Mouse (Mus musculus) embryonic facial prominence, embryonic 11.5 days (tissue): ENCODE measurements around the gene Dlgap1. TPM values are rescaled to one million over a fixed set of nuclear protein-coding genes. Genes with fewer than 3 reads are reported as not detected.

Experiments used
- ATAC-seq: fragments of 200-750 bp; cut with Nextera tagmentation; replicated peaks from 2 replicates; pipeline ENCODE4 v1.8.0; 2017; ENCODE audit warnings: low read depth; ENCODE audit not compliant: insufficient number of reproducible peaks, low FRiP score, low TSS enrichment
- DNase-seq: peaks from one replicate; pipeline ENCODE4 v3.0.0-alpha.2; 2015; ENCODE audit warnings: low spot score
- H3K27ac ChIP-seq: fragments of 300-500 bp; sonication (generic); replicated peaks from 2 replicates; pipeline ENCODE4 v1.5.1; 2014; ENCODE audit warnings: mild to moderate bottlenecking, low read depth, low read length, control low read depth
- H3K27me3 ChIP-seq: fragments of 300-500 bp; sonication (generic); 2 replicates; pipeline ENCODE4 v1.6.1; 2014; ENCODE audit warnings: mild to moderate bottlenecking, low read length, moderate library complexity, mixed read lengths; ENCODE audit not compliant: control insufficient read depth, insufficient read depth
- H3K36me3 ChIP-seq: fragments of 300-500 bp; sonication (generic); replicated peaks from 2 replicates; pipeline ENCODE4 v1.6.1; 2014; ENCODE audit warnings: low read depth, mild to moderate bottlenecking, low read length, moderate library complexity, mixed read lengths; ENCODE audit not compliant: control insufficient read depth, insufficient read depth
- H3K4me1 ChIP-seq: fragments of 300-500 bp; sonication (generic); 2 replicates; pipeline ENCODE4 v1.6.1; 2014; ENCODE audit warnings: low read length, mixed read lengths; ENCODE audit not compliant: control insufficient read depth, insufficient read depth
- H3K4me2 ChIP-seq: fragments of 300-500 bp; sonication (generic); 2 replicates; pipeline ENCODE4 v1.6.1; 2014; ENCODE audit warnings: low read depth, mild to moderate bottlenecking, control low read depth, low read length, moderate library complexity
- H3K4me3 ChIP-seq: fragments of 300-500 bp; sonication (generic); 2 replicates; pipeline ENCODE4 v1.5.1; 2014; ENCODE audit warnings: low read depth, low read length, control low read depth
- H3K9ac ChIP-seq: fragments of 300-500 bp; sonication (generic); replicated peaks from 2 replicates; pipeline ENCODE4 v1.6.1; 2014; ENCODE audit warnings: mild to moderate bottlenecking, control low read depth, low read length
- H3K9me3 ChIP-seq: fragments of 300-500 bp; sonication (generic); replicated peaks from 2 replicates; pipeline ENCODE4 v1.6.1; 2016; ENCODE audit warnings: mild to moderate bottlenecking, low read length, inconsistent platforms, mixed read lengths; ENCODE audit not compliant: control insufficient read depth
- WGBS: fragments of 180-500 bp; shearing (Covaris S2); extraction: QIAGEN DNeasy Blood & Tissue Kit; methylation state at CpG from one replicate; pipeline ENCODE4 v1.1.7; 2014; 5-methylcytosine and 5-hydroxymethylcytosine counted together
- polyA plus RNA-seq: library from polyadenylated mRNA; unstranded; fragments of >200 nt; fragmentation: Nextera tagmentation; extraction: Ambion mirVana; gene quantifications from 2 replicates; pipeline ENCODE4 v1.2.1, GENCODE M21; 2014

Gene Dlgap1
- polyA plus RNA-seq, 1 experiment from 2014 or later = 2.4 TPM

DNA sequence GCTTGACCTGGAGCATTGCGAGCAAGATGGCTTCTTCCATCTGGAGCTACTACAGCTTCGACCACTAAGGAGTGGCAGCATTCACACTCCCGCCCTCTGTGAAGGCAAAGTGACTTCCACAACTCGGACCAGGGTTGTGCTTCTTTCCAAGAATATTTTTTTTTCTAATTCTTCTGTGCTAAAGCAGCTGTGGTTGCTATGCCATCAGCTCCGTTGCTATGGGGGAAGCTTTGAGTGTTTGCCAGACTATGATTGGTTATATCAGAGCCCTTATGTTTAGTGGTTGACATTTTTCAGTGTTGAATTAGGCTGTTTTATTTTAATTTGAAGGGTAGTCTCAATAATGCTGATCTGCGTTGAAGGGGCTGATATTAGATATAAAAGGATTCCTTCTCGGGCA lies 325.2 kb downstream of the Dlgap1 start:
- DNase-seq = no peak
- Histone ChIP-seq H3K9ac (no peak overlapping the region), H3K27ac (no peak overlapping the region), H3K4me2 (no peak overlapping the region), H3K27me3 (no peaks in the 10 kb centered on the region), H3K4me1 (no peaks in the 10 kb centered on the region), H3K4me3 (no peak overlapping the region), H3K36me3 (no peaks in the 10 kb centered on the region), H3K9me3 (no peaks in the 10 kb centered on the region)
- 86% methylated on average over 7 of the region's 7 CpGs for whole genome bisulfite sequencing
- ATAC-seq = no peak

GRCm38 (mm10) chr17:70301941-70302478 lies 333.1 kb downstream of the Dlgap1 start:
- no peak for DNase-seq
- H3K4me2 ChIP-seq = no peak overlapping the region
- H3K27ac ChIP-seq = no peak overlapping the region
- H3K4me3 ChIP-seq = no peak overlapping the region
- H3K27me3 ChIP-seq = no peaks in the 10 kb centered on the region
- no peaks in the 10 kb centered on the region for H3K36me3 ChIP-seq
- ATAC-seq = no peak
- WGBS = 74% methylated on average over 9 of the region's 9 CpGs
- H3K9me3 ChIP-seq = no peaks in the 10 kb centered on the region
- H3K9ac ChIP-seq = no peak overlapping the region
- H3K4me1 ChIP-seq = no peaks in the 10 kb centered on the region

DNA sequence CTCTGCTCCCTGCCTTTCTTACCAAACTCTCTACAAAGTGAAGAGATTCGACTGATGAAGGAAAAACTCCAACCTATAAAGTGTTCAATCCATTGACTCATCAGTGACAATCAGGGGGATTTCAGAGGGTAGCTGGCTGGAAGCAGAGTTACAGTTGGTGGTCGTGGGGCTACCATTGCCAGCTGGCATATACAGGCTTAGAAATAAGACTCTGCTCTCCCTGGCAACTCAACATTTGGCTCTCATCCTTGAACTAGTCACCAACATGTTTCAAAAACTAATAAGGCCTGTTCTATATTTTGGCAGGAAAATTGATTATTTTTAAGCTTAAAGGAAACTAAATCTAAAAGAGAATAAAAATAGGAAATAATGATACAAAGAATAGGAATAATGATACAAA lies 333.8 kb downstream of the Dlgap1 start:
- no peak overlapping the region for H3K4me2 ChIP-seq
- H3K9me3 ChIP-seq = no peaks in the 10 kb centered on the region
- no peak for DNase-seq
- no peak overlapping the region for H3K27ac ChIP-seq
- 68% methylated on average over 2 of the region's 2 CpGs for WGBS
- H3K4me3 ChIP-seq = no peak overlapping the region
- H3K4me1 ChIP-seq = no peaks in the 10 kb centered on the region
- ATAC-seq = no peak
- no peak overlapping the region for H3K9ac ChIP-seq
- H3K36me3 ChIP-seq = no peaks in the 10 kb centered on the region
- H3K27me3 ChIP-seq = no peaks in the 10 kb centered on the region

DNA sequence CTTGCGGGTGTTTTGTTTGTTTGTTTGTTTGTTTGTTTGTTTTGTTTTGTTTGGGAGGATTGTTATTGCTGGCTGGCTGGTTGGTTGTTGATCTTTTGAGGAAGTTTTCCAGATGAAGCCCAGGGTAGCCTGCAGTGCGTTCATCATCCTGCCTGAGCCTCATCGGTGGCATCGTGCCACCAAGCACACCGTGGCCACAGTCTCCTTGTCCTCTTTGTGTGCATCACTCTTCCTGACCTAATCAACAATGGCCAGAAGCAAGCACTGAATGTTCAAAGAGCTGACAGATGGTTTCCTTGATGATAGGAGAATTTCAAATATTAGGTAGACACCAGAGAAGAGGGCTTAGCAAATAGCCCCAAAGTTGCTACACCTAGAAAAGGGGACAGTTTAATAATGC lies 336.1 kb downstream of the Dlgap1 start:
- no peak overlapping the region for H3K27ac ChIP-seq
- 93% methylated on average over 5 of the region's 5 CpGs for WGBS
- H3K4me2 ChIP-seq = no peak overlapping the region
- H3K9ac ChIP-seq = no peak overlapping the region
- DNase-seq = no peak
- H3K9me3 ChIP-seq = no peaks in the 10 kb centered on the region
- H3K27me3 ChIP-seq = no peaks in the 10 kb centered on the region
- no peak overlapping the region for H3K4me3 ChIP-seq
- H3K36me3 ChIP-seq = no peaks in the 10 kb centered on the region
- no peak for ATAC-seq
- H3K4me1 ChIP-seq = no peaks in the 10 kb centered on the region

GRCm38 (mm10) chr17:70307418-70308176 lies 338.7 kb downstream of the Dlgap1 start:
- H3K4me2 ChIP-seq = no peak overlapping the region
- no peaks in the 10 kb centered on the region for H3K36me3 ChIP-seq
- no peaks in the 10 kb centered on the region for H3K4me1 ChIP-seq
- H3K4me3 ChIP-seq = no peak overlapping the region
- H3K27me3 ChIP-seq = no peaks in the 10 kb centered on the region
- H3K27ac ChIP-seq = no peak overlapping the region
- no peak overlapping the region for H3K9ac ChIP-seq
- WGBS = 88% methylated on average over 11 of the region's 11 CpGs
- DNase-seq = no peak
- no peak for ATAC-seq
- H3K9me3 ChIP-seq = no peaks in the 10 kb centered on the region

DNA sequence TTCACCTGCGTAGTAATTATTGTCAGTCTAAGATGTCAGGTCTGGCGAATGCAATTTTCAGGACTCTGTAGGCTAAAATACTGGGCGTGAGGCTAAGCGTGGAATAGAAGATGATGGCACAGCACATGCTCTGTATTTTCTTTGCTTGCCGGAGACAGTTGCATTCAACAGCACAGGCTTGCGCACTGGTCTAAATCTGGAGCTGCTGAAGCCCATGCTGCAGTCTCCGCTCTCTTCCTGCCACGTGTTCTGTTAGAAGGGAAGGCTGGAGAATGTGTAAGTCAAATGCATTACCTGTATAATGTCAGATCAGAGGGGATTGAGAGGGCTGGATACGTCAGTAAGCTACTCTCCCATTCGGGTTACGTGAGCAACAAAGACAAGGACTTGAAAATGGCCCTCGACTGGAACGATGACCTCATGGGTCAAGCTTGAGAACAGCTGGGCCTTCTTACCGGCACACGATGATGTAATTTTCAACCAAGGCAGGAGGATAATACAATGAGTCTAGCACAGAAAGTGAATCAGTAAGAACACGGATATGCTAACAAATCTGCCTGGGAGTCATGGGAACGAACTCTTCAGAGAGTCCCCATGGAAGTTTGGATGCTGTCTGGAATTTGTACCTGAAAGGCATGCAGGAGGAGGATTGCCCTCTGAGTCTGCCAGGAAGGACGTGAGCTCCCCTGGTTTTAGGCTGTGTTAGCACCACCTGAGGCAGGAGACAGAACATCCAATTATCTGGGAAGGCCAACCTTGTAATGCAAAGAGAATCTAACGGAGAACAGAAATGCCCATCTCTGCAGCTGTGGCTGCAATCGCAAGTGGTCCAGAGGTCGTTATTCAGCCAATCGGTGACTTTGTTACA lies 339.7 kb downstream of the Dlgap1 start:
- Histone ChIP-seq H3K9me3 (no peaks in the 10 kb centered on the region), H3K4me1 (no peaks in the 10 kb centered on the region), H3K27ac (no peak overlapping the region), H3K4me2 (no peak overlapping the region), H3K27me3 (no peaks in the 10 kb centered on the region), H3K36me3 (no peaks in the 10 kb centered on the region), H3K4me3 (no peak overlapping the region), H3K9ac (no peak overlapping the region)
- ATAC-seq = peak; percentile 44; the same call in 1 of the 2 replicates
- 61% methylated on average over 22 of the region's 22 CpGs for WGBS
- DNase-seq = peak; percentile 38

DNA sequence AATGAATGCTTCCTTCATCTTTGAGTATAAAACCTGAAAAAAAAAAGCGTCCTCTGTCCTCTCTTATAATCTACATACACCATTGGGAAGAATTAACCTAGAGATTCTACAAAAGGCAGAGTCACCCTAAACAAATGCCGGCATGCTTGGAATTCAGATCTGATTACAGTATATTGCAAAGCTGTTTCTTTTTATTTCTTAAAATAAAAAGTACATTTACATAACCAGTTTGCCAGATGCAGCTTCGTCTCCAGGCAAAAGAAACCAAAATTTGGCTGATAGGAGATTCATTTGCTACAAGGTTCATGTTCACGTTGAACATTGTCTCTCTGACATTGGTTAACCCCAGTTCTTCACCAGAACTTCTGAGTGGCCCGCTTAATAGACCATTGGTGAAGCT lies 347.5 kb downstream of the Dlgap1 start:
- Histone ChIP-seq H3K4me3 (no peak overlapping the region), H3K4me2 (no peak overlapping the region), H3K27me3 (no peaks in the 10 kb centered on the region), H3K9ac (no peak overlapping the region), H3K4me1 (no peaks in the 10 kb centered on the region), H3K9me3 (no peaks in the 10 kb centered on the region), H3K27ac (no peak overlapping the region), H3K36me3 (no peaks in the 10 kb centered on the region)
- 81% methylated on average over 5 of the region's 5 CpGs for WGBS
- DNase-seq = no peak
- no peak for ATAC-seq

DNA sequence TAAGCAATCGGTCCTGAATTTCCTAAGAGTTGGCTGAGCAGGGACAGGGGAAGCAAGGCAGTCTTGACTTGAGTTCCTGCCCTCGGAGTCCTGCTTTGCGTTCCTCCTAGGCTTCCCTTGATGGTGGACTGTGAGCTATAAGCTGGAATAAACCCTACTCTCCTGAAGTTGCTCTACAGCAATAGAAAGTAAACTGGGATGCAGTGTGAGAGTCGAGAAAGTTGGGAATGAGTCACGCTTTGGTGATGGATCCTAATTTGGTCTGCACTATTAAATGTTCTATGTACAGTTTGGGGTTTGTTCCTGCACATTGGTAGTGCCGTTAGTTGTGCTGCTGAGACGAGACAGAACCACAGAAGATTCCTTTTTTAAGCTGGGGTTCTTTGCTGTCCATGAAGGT lies 348.9 kb downstream of the Dlgap1 start:
- no peaks in the 10 kb centered on the region for H3K9me3 ChIP-seq
- ATAC-seq (no peak), DNase-seq (no peak)
- H3K9ac ChIP-seq = no peak overlapping the region
- H3K4me3 ChIP-seq = no peak overlapping the region
- H3K4me1 ChIP-seq = no peaks in the 10 kb centered on the region
- no peaks in the 10 kb centered on the region for H3K36me3 ChIP-seq
- 91% methylated on average over 7 of the region's 7 CpGs for WGBS
- H3K27ac ChIP-seq = no peak overlapping the region
- no peaks in the 10 kb centered on the region for H3K27me3 ChIP-seq
- no peak overlapping the region for H3K4me2 ChIP-seq
